13 mouse cellular contexts compared by ENCODE assay signal in genomic region chr10:28262159-28262558, GRCm38 (mm10).
"Had no signal": no experiment of that assay in that cellular context is flagged by ENCODE, and none has a peak within 500 bp of the region (broad histone marks: within the 10 kb centered on the region; RNA-seq: fewer than 3 reads in every experiment).

No protein-coding gene starts in this region.

- H3K27ac ChIP-seq: hindbrain, embryonic 14.5 days; intestine, embryonic 15.5 days; left cerebral cortex, adult 2 months; limb, embryonic 10.5 days; liver, embryonic 15.5 days; lung, embryonic 15.5 days; macrophage; midbrain, embryonic 15.5 days; neural tube, embryonic 12.5 days; stomach, postnatal 0 days had no signal

- DNase-seq: lung, postnatal 14 days had no signal

- H3K9ac ChIP-seq: hindbrain, embryonic 14.5 days; intestine, embryonic 15.5 days; liver, embryonic 15.5 days; lung, embryonic 15.5 days; midbrain, embryonic 15.5 days; neural tube, embryonic 12.5 days had no signal

- H3K4me1 ChIP-seq: intestine, embryonic 15.5 days; limb, embryonic 10.5 days; liver, embryonic 15.5 days; lung, embryonic 15.5 days; megakaryocyte, embryonic 14.5 days; midbrain, embryonic 15.5 days; neural tube, embryonic 12.5 days had no signal

- H3K36me3 ChIP-seq: liver, embryonic 15.5 days; midbrain, embryonic 15.5 days had no signal

- H3K27me3 ChIP-seq: intestine, embryonic 15.5 days; liver, embryonic 15.5 days; lung, embryonic 15.5 days; megakaryocyte, embryonic 14.5 days; midbrain, embryonic 15.5 days; neural tube, embryonic 12.5 days had no signal

- H3K9me3 ChIP-seq: intestine, embryonic 15.5 days; limb, embryonic 10.5 days; liver, embryonic 15.5 days; lung, embryonic 15.5 days; megakaryocyte, embryonic 14.5 days; midbrain, embryonic 15.5 days; neural tube, embryonic 12.5 days had no signal

- H3K4me2 ChIP-seq: hindbrain, embryonic 14.5 days; intestine, embryonic 15.5 days; liver, embryonic 15.5 days; lung, embryonic 15.5 days; midbrain, embryonic 11.5 days; midbrain, embryonic 15.5 days; neural tube, embryonic 12.5 days had no signal

- H3K4me3 ChIP-seq: intestine, embryonic 15.5 days; left cerebral cortex, adult 2 months; limb, embryonic 10.5 days; liver, embryonic 15.5 days; lung, embryonic 15.5 days; megakaryocyte, embryonic 14.5 days; midbrain, embryonic 15.5 days; neural tube, embryonic 12.5 days had no signal

- ATAC-seq: intestine, embryonic 15.5 days; midbrain, embryonic 15.5 days had no signal
